Mouse (Mus musculus) spleen, adult 2 months (tissue): ENCODE results near the gene Cct8l1. TPM values are rescaled to one million over a fixed set of nuclear protein-coding genes. Genes with fewer than 3 reads are reported as not detected.

Experiments used
- DNase-seq, 2 experiments: peaks; one replicate each; pipeline versions ENCODE4 v3.0.0 to v3.0.0-alpha.2; 2012 to 2021; ENCODE audit warnings: low spot score in 2 of 2, low read depth in 1 of 2
- H3K27ac ChIP-seq: fragments of 200-500 bp; 2 replicates; pipeline ENCODE4 v1.5.1; 2012; ENCODE audit warnings: low read length, inconsistent platforms; ENCODE audit not compliant: insufficient read depth
- H3K27me3 ChIP-seq: fragments of 200-500 bp; 2 replicates; pipeline ENCODE4 v1.6.1; 2012; ENCODE audit warnings: mild to moderate bottlenecking, moderate library complexity, low read length, inconsistent platforms; ENCODE audit not compliant: control insufficient read depth, insufficient read depth
- H3K36me3 ChIP-seq: fragments of 200-500 bp; 2 replicates; pipeline ENCODE4 v1.6.1; 2012; ENCODE audit warnings: mild to moderate bottlenecking, low read length, inconsistent platforms; ENCODE audit not compliant: control insufficient read depth, insufficient read depth
- H3K4me1 ChIP-seq: fragments of 200-500 bp; 2 replicates; pipeline ENCODE4 v1.6.1; 2011; ENCODE audit warnings: inconsistent platforms; ENCODE audit not compliant: control insufficient read depth, insufficient read depth, insufficient read length
- H3K4me3 ChIP-seq: fragments of 200-500 bp; 2 replicates; pipeline ENCODE4 v1.5.1; 2011; ENCODE audit warnings: mild to moderate bottlenecking, inconsistent platforms; ENCODE audit not compliant: insufficient read depth, insufficient read length; ENCODE audit errors: extremely low read depth
- CTCF ChIP-seq: fragments of 200-500 bp; IDR thresholded peaks from 2 replicates; pipeline ENCODE4 v1.5.1; 2011; ENCODE audit warnings: mild to moderate bottlenecking, inconsistent platforms; ENCODE audit not compliant: insufficient read depth, insufficient read length, insufficient replicate concordance; ENCODE audit errors: extremely low read depth
- POLR2A ChIP-seq: fragments of 200-500 bp; IDR thresholded peaks from 2 replicates; pipeline ENCODE4 v1.6.1; 2011; ENCODE audit warnings: low read depth, low read length, inconsistent platforms
- WGBS: fragments of 180-500 bp; shearing (Covaris S2); methylation state at CpG from one replicate; pipeline ENCODE4 v1.1.7; 2018; 5-methylcytosine and 5-hydroxymethylcytosine counted together
- polyA plus RNA-seq: library from polyadenylated mRNA; depleted of rRNA; stranded (reverse); fragments of >200 nt; gene quantifications from 2 replicates; pipeline ENCODE4 v1.2.3, GENCODE M21; 2012

The Cct8l1 gene
- polyA plus RNA-seq, 1 experiment, result not detected

GRCm38 (mm10) chr5:25536921-25537409 lies 21.1 kb downstream of the Cct8l1 start:
- H3K4me3 ChIP-seq, result no peak overlapping the region
- H3K27me3 ChIP-seq, result no peaks in the 10 kb centered on the region
- TF ChIP-seq CTCF, result no peak
- no peak for TF ChIP-seq POLR2A
- H3K27ac ChIP-seq, result no peak overlapping the region
- H3K36me3 ChIP-seq, result no peaks in the 10 kb centered on the region
- 70% methylated on average over 6 of the region's 6 CpGs for WGBS
- no peak for DNase-seq
- no peaks in the 10 kb centered on the region for H3K4me1 ChIP-seq

- Histone ChIP-seq H3K27me3 (no peaks in the 10 kb centered on the region), H3K36me3 (no peaks in the 10 kb centered on the region), H3K27ac (no peak overlapping the region), H3K4me1 (no peaks in the 10 kb centered on the region), H3K4me3 (no peak overlapping the region)
- no peak for DNase-seq
- TF ChIP-seq POLR2A, result no peak
- no peak for TF ChIP-seq CTCF
These were observed 24.5 kb downstream of the Cct8l1 start for GRCm38 (mm10) chr5:25540412-25540811.

- TF ChIP-seq CTCF, result no peak
- no peak for TF ChIP-seq POLR2A
- DNase-seq, result no peak
- H3K27ac ChIP-seq, result no peak overlapping the region
- no peaks in the 10 kb centered on the region for H3K36me3 ChIP-seq
- WGBS, result 90% methylated on average over 3 of the region's 3 CpGs
- H3K4me1 ChIP-seq, result no peaks in the 10 kb centered on the region
- no peaks in the 10 kb centered on the region for H3K27me3 ChIP-seq
- no peak overlapping the region for H3K4me3 ChIP-seq
These were observed 25.1 kb downstream of the Cct8l1 start for GRCm38 (mm10) chr5:25540921-25541320.

GRCm38 (mm10) chr5:25541661-25542060 lies 25.8 kb downstream of the Cct8l1 start:
- TF ChIP-seq POLR2A (no peak), CTCF (no peak)
- Histone ChIP-seq H3K4me1 (no peaks in the 10 kb centered on the region), H3K27me3 (no peaks in the 10 kb centered on the region), H3K4me3 (no peak overlapping the region), H3K36me3 (no peaks in the 10 kb centered on the region), H3K27ac (no peak overlapping the region)
- 81% methylated on average over 2 of the region's 2 CpGs for WGBS
- no peak for DNase-seq

- TF ChIP-seq CTCF (no peak), POLR2A (no peak)
- WGBS, result 95% methylated on average over 3 of the region's 3 CpGs
- DNase-seq, result no peak
These were observed 28.2 kb downstream of the Cct8l1 start for GRCm38 (mm10) chr5:25544061-25544460.

GRCm38 (mm10) chr5:25544566-25544965 lies 28.7 kb downstream of the Cct8l1 start:
- H3K27ac ChIP-seq, result no peak overlapping the region
- TF ChIP-seq POLR2A, result no peak
- TF ChIP-seq CTCF, result no peak
- no peak overlapping the region for H3K4me3 ChIP-seq
- WGBS, result 88% methylated on average over 5 of the region's 5 CpGs
- H3K4me1 ChIP-seq, result no peaks in the 10 kb centered on the region
- no peaks in the 10 kb centered on the region for H3K27me3 ChIP-seq
- no peak for DNase-seq
- no peaks in the 10 kb centered on the region for H3K36me3 ChIP-seq

More at GRCm38 (mm10) chr5:25544061-25544460, 28.2 kb downstream of the Cct8l1 start:
- Histone ChIP-seq H3K36me3 (no peaks in the 10 kb centered on the region), H3K4me1 (no peaks in the 10 kb centered on the region), H3K27ac (no peak overlapping the region), H3K27me3 (no peaks in the 10 kb centered on the region), H3K4me3 (no peak overlapping the region)

GRCm38 (mm10) chr5:25546912-25547311 lies 31.0 kb downstream of the Cct8l1 start:
- Histone ChIP-seq H3K4me3 (no peak overlapping the region), H3K4me1 (no peaks in the 10 kb centered on the region)
- 89% methylated on average over 2 of the region's 2 CpGs for WGBS

More at GRCm38 (mm10) chr5:25546912-25547311, 31.0 kb downstream of the Cct8l1 start:
- Histone ChIP-seq H3K27ac (no peak overlapping the region), H3K27me3 (no peaks in the 10 kb centered on the region), H3K36me3 (no peaks in the 10 kb centered on the region)
- DNase-seq, result no peak
- TF ChIP-seq CTCF, result no peak
- no peak for TF ChIP-seq POLR2A
